Mouse (Mus musculus) brown adipose tissue, adult 24 weeks (tissue): ENCODE measurements around the gene Dlg1. TPM values are rescaled to one million over a fixed set of nuclear protein-coding genes. Genes with fewer than 3 reads are reported as not detected.

Source experiments
- H3K27ac ChIP-seq: fragments of 200-500 bp; replicated peaks from 2 replicates; pipeline ENCODE4 v1.5.1; 2012; ENCODE audit warnings: low read depth, mild to moderate bottlenecking, low read length
- H3K4me1 ChIP-seq: fragments of 200-500 bp; 2 replicates; pipeline ENCODE4 v1.6.1; 2012; ENCODE audit warnings: low read length, mixed read lengths; ENCODE audit not compliant: control insufficient read depth, insufficient read depth, insufficient read length
- H3K4me3 ChIP-seq: fragments of 200-500 bp; 2 replicates; pipeline ENCODE4 v1.5.1; 2012; ENCODE audit warnings: low read depth, mild to moderate bottlenecking, low read length, moderate library complexity; ENCODE audit not compliant: insufficient read depth
- polyA plus RNA-seq: library from polyadenylated mRNA; stranded (reverse); fragments of >200 nt; gene quantifications from 2 replicates; pipeline ENCODE4 v1.2.4, GENCODE M21; 2012; ENCODE audit not compliant: missing spikeins, insufficient read depth, insufficient read length

Gene Dlg1
- polyA plus RNA-seq, 1 experiment, result 34.6 TPM

DNA sequence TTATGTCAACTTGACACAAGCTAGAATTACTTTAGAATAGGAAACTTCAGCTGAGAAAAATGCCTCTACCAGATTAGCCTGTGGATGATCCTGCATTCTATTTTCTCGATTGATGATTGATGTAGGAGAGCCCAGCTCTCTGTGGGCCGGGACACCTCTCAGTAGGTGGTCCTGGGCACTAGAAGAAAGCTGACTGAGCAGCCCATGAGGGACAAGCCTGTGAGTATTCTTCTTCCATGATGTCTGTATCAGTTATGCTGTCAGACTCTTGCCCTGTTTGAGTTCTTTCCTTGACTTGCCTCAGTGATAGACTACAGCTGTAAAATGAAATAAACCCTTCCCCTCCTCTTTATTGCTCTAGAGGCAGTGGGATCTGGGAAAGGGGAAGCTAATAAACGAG, 74.5 kb downstream of the Dlg1 start:
- Histone ChIP-seq H3K27ac (no peak overlapping the region), H3K4me3 (no peak overlapping the region), H3K4me1 (peaks cover 2% of the 10 kb centered on the region; the same call in 1 of the 2 replicates)

DNA sequence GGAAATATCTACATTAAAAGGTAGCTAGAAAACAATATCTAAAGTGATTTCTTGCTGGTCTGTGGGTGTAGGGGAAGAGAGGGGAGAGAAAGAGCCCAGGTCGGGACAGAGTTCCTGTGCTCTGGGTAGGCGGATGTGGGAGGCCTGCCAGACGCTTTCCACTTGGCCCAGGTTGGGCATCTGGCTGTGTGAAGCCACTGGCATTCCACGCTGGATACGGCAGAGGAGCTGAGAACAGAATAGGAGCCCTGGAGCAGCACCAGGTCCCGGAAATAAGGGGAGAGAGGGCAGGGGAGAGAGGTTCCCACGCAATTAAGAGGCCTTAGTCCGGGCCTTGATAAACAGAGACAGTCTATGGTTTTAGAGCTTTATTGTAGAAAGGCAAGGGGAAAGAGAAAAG, 77.0 kb downstream of the Dlg1 start:
- Histone ChIP-seq H3K27ac (0 out of 2 replicates have a peak overlapping the region, but pooled peaks have one; percentile 39), H3K4me1 (peaks cover 2% of the 10 kb centered on the region; the same call in 1 of the 2 replicates), H3K4me3 (no peak overlapping the region)

DNA sequence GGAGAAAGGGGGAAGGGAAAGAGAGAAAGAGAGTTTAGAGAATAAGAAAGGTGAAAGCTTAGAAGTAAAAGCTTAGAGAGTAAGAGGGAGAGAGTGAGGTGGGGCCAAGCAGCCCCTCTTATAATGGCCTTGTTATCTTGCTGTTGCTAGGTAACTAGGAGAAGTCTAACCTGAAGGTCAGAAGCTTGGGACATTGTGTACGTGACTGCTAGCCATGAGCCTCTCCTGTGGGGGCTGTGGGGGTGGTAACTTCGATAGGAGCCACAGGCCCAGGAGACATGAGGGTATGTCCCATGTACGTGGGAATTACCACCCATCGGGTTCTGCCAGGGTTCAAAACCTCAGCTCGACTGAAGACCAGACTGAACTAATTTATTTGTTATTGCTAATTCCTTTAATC, 77.5 kb downstream of the Dlg1 start:
- Histone ChIP-seq H3K4me3 (no peak overlapping the region), H3K4me1 (peaks cover 2% of the 10 kb centered on the region; the same call in 1 of the 2 replicates), H3K27ac (0 out of 2 replicates have a peak overlapping the region, but pooled peaks have one; percentile 39)

DNA sequence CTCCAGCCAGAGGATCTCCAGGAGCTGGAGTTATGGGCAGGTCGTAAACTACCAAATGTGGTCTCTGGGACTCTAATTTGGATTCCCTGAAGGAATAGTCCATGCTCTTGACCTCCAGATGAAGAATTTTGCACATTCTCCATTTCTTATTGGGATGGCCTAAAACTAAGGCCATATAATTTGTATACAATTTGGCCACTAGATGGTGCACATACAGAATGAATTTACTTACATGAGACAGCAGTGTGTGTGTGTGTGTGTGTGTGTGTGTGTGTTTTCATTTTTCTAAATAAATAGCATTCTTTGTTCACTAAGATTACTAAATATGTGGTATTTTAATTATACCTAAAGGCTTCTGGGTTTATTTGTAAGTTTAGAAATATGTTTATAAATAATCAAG, 87.3 kb downstream of the Dlg1 start:
- Histone ChIP-seq H3K27ac (no peak overlapping the region), H3K4me1 (peaks cover 2% of the 10 kb centered on the region; the same call in 1 of the 2 replicates), H3K4me3 (no peak overlapping the region)

DNA sequence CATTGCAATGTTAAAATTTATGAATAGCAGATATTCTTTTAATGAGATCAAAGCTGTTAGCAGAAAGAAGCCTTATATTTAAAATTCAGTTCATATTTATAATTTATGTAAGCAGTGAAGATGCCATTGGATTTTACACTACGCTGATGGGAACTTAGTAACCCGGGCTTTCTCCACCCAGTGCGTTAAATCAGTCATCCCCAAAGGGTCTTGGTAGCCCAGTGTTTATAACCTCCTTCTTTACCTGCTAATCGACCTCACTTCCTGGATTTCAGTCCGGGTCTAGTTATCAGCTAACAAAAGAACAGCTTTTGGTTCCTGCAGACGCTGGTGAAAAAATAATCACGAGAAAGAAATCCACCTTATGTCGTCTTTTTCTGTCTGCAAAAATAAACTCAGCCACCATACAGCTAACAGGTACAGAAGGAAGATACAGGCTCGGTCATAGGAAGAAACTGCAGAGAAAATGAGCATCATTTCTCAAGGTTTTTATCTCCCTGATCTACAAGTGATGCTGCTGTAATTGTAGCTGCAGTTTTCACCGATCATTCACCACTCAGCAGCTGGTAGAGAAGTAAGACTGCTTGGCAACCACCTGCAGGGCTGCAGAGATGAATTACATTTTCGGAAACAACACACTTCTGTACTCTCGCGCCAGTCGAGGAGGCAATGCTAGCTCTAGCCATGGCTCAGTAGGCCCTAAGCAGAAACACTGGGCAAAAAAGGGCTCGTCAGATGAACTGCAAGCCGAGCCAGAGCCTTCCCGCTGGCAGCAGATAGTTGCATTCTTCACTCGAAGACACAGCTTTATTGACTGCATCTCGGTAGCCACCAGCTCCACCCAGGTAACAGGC, 91.2 kb downstream of the Dlg1 start:
- Histone ChIP-seq H3K27ac (no peak overlapping the region), H3K4me1 (peaks cover 1% of the 10 kb centered on the region), H3K4me3 (no peak overlapping the region)

DNA sequence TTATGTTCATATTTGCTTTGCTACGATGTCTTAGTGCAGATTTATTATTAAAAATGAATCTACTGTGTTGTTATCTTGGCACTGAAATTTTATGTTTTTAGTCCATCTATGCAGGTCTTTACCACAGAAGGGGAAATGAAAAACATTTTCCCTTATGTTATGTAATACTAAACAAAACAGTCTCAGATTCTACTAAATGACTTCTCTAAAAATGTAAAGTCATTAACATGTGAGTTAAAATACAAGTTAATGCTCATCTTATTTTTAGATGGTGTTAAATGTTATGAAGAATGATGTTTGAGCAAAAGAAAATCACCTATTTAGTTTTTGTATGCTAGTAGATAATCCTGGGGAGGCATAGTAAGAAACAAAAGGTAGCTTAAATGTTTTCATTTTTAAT, 91.8 kb downstream of the Dlg1 start:
- peaks cover 3% of the 10 kb centered on the region for H3K4me1 ChIP-seq
- no peak overlapping the region for H3K4me3 ChIP-seq
- no peak overlapping the region for H3K27ac ChIP-seq

DNA sequence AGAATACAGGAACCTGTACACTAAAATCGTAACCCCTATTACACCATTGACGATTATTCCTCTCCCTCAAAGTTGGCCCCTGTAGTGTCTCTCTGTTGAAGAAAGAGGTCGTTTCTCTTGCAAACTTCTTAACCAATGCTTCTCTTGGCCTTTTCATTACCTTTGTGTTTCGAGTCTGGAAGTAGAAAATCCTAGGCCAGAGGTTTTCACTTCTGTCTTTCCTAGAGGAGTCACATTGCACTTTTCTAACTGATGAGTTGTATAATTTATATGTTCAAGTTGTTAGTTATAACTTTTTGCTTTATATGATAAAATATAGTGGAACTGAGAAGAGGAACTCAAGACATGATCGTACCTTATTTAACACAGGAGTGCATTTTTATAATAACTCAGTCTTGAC, 93.2 kb downstream of the Dlg1 start:
- Histone ChIP-seq H3K4me1 (peaks cover 3% of the 10 kb centered on the region), H3K27ac (no peak overlapping the region), H3K4me3 (no peak overlapping the region)

DNA sequence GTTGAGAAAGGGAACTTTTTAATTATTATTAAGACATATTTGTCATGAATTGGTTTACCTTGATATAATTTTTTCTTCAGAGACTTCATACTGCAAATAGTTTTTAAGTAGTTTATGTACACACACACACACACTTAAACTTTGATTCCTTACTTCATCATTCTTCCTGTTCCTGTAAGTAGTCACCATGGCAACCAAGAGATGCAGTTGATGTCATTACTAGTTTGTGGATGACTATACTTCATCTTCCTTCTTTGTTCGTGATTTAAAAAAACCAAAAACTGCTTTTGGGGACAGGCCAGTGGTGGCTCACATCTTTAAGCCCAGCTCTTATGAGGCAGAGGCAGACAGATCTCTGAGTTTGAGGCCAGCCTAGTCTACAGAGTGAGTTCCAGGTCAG, 94.4 kb downstream of the Dlg1 start:
- Histone ChIP-seq H3K4me1 (peaks cover 3% of the 10 kb centered on the region), H3K4me3 (no peak overlapping the region), H3K27ac (no peak overlapping the region)

DNA sequence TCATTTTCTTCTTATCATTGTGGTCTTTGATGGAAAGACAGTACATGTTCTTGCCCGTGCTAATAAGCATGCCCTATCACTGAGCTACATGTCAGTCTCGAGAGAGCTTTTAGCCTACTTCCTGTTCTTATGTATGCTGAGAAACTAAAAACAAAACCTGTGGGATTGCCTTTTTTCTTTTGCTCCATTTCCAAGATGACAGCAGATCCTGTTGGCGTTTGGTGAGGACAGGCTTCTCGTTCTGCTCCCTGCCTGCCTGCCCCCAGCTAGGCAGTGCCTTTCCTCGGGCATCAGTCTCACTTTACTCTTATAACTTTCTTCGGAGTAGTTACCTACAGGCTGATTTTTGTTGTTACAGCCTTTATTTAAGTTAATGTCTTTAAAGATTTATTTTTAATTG, 96.2 kb downstream of the Dlg1 start:
- H3K4me1 ChIP-seq, result peaks cover 3% of the 10 kb centered on the region
- no peak overlapping the region for H3K27ac ChIP-seq
- H3K4me3 ChIP-seq, result no peak overlapping the region

DNA sequence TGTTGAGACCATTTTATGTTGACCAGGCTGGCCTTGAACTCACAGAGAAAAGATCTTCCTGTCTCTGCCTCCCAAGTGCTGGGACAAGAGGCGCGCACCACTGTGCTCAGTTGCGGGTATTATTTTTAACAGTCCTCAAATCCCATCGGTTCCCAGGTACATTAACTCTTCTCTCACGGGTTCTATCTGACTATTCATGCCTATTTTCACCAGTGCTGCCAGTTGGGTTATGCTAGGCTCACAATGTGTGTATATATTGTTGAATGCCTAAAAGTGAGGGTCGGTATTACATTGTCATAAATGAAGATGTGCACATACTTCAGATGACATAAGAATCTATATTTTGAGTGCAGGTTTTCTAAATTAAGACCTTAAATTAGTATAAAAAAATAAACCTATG, 103.1 kb downstream of the Dlg1 start:
- Histone ChIP-seq H3K27ac (no peak overlapping the region), H3K4me3 (no peak overlapping the region), H3K4me1 (no peaks in the 10 kb centered on the region)

DNA sequence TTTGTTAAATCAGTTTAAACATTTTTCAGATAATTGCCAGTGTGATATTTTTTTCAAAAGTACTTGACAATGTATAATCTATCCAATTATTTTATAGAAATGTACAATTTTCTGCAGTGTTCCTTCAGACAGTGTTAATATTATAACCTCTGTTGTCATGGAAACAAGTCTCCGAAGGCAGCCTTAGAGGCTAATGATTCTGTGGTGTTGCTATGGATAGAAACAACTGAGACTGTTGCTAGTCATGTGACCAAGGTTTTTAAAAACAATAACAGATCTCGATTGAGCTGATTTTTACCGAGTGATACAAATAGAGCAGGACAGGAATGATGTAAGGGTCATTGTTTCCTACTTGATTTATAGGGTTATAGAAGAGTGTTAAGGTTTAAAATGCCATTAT, 103.5 kb downstream of the Dlg1 start:
- Histone ChIP-seq H3K4me3 (no peak overlapping the region), H3K4me1 (no peaks in the 10 kb centered on the region), H3K27ac (no peak overlapping the region)

DNA sequence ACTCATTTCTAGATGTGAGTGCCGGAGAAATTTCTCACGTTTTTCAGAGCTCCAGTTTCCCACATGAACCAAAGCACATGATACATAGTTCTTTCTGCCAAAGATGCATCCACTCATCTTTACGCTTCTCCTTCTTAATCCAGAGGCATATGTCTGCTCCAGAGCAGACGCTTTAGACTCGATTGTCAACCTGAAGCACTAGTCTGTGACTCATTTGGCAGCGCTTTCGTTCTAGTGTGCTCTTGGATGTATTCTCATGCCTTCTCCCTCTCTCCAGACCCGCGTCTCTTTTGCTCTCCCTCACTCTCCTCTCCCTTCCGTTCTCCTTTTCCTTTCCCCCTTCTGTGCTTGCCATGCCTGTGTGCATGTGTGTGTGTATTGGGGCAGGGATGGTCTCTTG, 112.7 kb downstream of the Dlg1 start:
- no peak overlapping the region for H3K4me3 ChIP-seq
- H3K4me1 ChIP-seq, result no peaks in the 10 kb centered on the region
- H3K27ac ChIP-seq, result no peak overlapping the region

DNA sequence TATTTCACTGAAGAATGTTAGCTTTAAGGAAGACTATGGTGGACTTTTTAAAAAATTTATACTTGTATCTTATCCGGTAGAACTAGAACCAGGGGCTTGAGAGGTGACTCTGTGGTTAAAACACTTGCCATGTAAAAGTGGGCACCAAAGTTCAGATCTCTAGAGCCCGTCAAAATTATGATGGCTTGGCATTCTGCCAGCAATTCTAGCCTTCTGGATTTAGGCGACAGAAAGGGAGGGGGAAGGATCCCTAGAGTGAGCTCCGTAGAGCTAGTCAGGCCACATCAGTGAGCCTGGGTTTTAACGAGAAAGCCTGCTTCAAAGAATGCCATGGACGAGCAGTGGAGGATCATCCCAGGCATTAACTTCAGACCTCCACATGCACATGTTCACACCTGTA, 117.8 kb downstream of the Dlg1 start:
- no peak overlapping the region for H3K4me3 ChIP-seq
- H3K4me1 ChIP-seq, result no peaks in the 10 kb centered on the region
- H3K27ac ChIP-seq, result no peak overlapping the region

DNA sequence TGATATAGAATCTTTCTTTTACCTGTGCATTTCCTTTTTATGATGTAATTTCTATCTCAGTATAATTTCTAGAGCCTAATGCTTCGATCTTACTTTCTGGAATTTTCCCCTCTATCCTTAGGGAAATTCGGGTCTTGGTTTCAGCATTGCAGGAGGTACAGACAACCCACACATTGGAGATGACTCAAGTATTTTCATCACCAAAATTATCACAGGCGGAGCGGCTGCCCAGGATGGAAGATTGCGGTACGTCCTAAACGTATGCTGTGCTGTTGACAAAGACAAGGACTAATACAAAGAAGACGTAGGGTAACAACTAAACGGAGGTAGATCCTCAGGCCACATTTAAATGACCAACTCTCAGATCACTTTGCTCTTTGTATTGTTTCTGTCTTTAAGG, 126.8 kb downstream of the Dlg1 start:
- Histone ChIP-seq H3K4me3 (no peak overlapping the region), H3K27ac (no peak overlapping the region), H3K4me1 (no peaks in the 10 kb centered on the region)

DNA sequence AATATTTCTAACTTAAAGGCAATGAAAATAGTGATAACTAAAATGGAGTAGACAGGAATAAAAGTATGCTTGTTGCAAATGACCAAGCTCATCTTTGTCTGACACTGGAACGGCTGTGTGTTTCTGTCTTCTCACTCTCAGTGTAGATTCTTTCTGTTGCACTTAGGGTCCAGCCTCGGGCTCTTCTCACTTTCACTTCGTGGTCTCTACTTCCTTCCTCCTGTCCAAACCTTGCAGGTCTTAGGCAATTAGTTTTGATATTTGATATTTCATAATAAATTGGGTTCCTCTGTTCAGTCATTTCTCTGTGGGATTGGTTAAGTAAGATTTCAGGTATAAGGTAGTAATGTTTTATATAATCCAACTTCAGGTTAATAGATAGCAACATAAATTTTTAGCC, 140.4 kb downstream of the Dlg1 start:
- no peak overlapping the region for H3K27ac ChIP-seq

DNA sequence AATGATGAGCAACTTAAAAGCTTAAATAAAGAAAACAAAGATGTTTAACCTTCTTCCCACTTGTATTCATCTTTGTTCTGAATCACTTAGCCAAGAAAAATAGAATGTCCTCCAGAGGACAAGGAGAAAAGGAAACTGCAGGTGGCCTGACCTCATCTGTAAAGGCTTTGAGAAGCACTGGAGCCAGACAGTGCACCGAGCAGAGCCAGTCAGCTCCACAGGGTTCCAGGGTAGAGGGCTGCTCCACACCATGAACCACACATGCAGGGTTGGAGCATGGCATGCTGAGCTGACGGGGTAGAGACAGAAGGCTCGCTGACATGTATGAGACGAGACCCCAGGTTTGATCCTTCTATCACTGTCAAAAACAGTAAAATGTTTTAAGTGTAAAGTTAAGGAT, 162.8 kb downstream of the Dlg1 start:
- no peaks in the 10 kb centered on the region for H3K4me1 ChIP-seq
- H3K4me3 ChIP-seq, result no peak overlapping the region
- H3K27ac ChIP-seq, result no peak overlapping the region

More for the DNA sequence above, 140.4 kb downstream of the Dlg1 start:
- H3K4me3 ChIP-seq, result no peak overlapping the region
- no peaks in the 10 kb centered on the region for H3K4me1 ChIP-seq
